Mouse (Mus musculus) granulocyte monocyte progenitor cell, adult 5-6 weeks (primary cell): ENCODE results near the gene Hadh. TPM values are rescaled to one million over a fixed set of nuclear protein-coding genes. Genes with fewer than 3 reads are reported as not detected.

Experiments
- ATAC-seq: replicated peaks from 2 replicates; pipeline ENCODE4 v1.8.0; 2016; ENCODE audit warnings: mild to moderate bottlenecking, moderate TSS enrichment, inconsistent platforms; ENCODE audit not compliant: poor library complexity, severe bottlenecking
- total RNA-seq, 2 experiments: library from RNA; stranded (forward) in 1 of 2; stranded (reverse) in 1 of 2; fragments of 200-712, 200-1000 nt in 1 of 2; fragments of >200 nt in 1 of 2; fragmentation: Nextera tagmentation in 1 of 2; gene quantifications; 2 replicates each; pipeline ENCODE4 v1.2.3; 2014 to 2017

Hadh gene
- total RNA-seq, 2 experiments from 2014 or later = 57.0 to 73.5 TPM

DNA sequence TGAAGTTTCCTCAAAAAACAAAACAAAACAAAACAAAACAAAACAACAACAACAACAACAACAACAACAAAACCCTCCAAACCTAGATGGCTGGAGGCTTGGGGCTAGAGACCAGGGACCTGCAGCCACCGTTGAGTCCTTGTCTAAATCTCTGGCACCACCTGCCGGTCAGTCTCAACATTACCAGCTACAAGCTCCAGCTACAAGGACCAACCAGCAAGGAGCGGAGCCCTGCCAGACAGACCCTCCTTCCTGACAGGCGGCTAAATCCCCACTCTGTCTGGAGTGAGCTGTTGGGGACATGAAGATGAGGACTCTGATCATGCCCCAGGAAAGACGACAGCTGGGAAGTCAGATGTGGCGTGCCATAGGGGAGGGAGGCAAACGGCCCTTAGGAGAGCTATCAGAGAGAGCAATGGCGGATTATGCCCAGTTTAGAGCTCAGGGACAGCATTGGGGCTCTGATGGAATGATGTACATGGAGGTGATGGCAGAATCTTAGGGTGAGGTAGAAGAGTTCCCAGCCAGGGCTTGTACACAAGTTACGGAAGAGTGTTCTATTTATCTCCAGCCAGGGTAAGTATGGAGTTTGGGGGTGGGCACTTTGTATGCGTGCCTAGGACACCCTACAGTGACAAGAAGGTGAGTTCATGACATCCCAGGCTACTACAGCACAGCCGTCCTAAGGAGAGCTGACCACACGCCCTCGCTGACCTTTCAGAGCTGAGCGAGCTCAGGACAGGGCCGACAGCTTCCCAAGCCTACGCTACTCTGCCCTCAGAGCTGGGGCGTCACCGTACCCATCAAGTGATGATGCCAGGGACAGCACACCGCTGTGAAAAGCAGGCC lies 33.9 kb downstream of the Hadh start:
- ATAC-seq = peak; percentile 95

DNA sequence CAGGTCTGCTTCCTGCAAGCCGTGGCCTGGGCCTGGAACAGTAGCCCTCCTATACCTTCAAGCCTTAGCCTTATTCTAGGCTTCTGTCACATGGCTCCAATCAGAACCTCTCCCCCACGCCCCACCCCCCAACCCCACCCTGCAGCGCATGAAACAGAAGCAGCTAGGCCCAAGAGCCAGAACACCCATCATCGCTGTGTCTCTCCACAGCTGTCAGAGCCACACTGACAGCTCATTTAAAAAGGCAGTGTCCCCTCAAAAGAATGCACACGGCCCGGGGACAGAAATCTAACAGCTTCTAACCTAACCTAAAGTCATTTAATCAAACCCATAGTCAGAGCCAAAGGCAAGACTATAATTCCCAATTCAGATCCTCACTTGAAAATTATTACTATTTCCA lies 34.8 kb downstream of the Hadh start:
- no peak for ATAC-seq

DNA sequence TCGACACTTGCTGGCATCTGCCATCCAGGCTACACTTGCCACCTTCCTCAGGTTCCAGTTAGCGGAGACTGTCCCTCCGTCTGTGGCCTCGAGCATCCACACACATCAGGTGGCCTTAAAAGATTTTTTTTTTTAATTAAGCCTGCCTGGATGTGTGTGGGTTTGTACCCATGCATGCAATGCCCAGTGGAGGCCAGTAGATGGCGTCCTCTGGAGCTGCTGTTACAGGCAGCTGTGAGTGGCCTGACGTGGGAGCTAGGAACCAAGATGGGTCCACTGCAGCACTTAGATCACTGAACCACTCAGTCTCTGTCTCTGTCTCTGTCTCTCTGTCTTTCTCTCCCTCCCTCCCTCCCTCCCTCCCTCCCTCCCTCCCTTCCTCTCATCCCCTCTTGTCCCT lies 43.8 kb downstream of the Hadh start:
- ATAC-seq = peak; percentile 67

DNA sequence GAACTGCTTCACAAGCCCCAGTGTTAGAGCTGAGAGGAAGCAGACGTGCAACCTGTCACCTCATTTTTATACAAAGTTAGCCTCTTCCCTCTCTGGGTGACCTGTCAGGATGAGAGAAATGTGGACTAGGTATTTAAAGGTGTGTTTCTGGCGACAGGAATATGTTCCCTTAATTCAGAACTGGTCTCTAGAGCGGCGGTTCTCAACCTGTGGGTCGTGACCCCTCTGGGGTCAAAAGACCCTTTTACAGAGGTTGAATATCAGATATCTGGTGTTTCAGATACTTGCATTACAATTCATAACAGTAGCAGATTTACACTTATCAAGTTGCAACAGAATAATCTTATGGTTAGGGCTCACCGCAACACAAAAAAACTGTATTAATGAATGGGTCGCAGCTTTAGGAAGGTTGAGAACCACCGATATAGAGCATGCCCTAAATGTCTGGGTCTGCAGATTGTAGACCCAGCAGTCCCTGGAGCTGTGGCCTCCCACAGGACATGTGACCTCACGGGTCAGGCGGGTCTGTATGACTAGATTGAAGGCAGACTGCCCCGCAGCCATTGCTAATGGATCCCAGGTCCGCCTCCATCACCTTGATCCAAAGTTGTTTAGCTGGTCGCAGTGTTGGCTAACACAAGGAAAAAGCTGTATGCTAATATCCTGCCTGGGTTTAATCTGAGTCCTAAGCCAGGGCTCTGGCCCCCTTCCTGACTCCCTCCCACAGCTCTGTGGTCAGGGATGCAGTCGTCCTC lies 53.1 kb downstream of the Hadh start:
- ATAC-seq = no peak

DNA sequence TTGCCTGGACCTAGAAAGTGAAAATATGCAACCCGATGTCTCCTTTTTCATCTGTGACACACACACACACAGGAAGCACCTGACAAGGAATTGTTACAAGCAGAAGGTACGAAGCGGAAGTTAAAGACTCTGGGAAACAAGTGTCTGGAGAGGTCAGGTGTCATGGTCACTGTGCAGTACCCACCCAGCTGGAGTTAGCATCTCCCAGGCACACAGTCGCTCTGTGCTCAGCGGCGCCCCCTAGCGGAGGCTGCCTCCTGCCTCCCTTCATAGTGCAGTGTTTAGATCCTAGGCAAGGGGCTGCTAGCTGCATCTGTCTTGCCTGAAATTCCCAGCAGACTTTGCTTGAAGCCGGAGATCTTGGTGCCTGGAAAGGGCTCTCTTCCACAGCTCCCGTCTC lies 57.1 kb downstream of the Hadh start:
- ATAC-seq = peak; percentile 77

DNA sequence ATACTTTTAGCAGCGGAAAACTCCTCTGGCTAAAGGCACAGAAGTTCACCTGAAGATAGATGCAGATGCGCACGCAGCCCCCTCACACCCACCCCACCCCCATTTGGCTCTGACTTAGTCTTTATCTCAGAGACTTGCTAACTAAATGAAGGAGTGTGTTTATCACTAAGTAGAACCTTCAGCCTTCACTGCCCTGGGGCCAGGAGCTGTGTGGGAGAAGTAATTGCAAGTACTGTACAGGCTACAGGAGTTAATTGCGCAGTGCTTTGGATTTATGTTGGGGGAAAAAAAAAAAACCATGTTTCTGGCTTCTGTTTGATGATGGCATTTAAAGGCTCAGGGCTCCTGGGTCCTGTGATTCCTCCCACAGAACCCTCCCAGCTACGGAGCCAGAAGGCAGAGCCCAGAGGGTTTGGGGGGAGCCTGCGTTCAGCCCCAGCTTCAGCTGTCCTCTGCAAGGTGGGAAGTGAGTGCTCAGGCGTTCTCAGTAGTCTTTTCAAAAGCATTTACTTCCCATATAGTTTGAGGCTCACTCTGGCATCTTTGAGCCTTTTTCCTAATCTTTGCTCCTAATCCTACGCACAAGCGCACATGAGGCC lies 57.7 kb downstream of the Hadh start:
- ATAC-seq = no peak

DNA sequence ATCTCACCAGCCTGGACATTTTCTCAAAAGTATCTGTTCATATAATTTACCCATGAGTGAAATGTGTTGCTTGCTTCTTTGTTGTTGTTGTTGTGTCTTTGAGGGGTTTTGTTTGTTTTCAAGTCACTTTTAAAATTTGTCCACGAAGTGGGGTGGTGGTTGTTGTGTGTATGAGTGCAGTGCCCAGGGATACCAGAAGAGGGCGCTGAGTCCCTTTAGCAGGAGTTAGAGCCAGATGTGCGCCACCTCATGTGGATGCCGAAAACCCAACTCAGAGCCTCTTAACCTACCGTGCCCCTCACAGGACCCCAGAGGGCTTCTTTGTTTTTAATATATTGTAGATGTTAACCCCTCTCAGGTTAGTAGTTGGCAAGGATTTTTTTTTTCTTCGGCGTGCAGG lies 59.7 kb downstream of the Hadh start:
- ATAC-seq = no peak

DNA sequence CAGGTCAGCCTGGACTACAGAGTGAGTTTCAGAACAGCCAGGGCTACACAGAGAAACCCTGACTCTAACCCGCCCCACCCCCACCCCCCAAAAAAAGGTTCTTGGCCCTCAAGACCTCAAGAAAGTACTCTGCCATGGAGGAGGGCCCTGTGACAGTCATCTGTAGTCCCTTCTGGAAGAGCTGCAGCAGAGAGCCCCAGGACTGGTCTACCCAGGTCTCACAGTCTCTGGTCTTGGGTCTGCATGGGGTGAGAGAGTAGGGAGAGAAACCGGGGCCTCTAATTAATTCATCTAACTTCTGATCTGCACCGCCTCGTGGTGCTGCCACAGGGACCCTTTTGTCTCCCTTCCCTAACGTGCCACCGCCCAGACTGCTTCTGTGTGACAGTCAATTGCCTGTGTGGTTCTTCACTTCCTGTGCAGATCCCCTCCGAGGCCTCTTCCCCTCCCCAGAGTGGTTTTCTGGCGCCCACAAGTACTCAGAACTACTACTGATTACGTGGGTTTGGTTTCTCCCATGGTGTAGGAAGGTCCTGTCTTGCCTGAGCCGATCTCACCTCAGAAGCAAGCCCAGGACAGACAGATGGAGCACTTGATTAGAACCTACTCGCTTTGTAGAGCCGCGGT lies 63.5 kb downstream of the Hadh start:
- peak; percentile 99 for ATAC-seq

DNA sequence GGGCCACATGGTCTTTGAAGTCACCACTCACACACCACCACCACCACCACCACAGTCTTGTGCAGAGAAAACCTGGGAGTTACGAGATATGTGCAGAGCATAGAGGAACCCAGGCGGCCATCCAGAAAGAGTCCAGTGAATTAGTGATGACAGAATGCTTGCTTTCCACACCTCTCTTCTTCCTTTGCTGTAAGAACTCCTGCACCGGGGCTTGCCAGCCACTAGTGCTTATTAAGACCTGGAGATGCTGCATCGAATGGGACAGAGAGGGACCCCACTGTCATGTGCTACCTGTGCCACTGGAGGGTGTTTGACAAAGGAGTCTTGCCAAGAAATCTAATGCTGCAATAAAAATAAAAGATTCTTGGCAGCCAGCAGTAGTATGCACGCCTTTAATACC lies 64.1 kb downstream of the Hadh start:
- no peak for ATAC-seq

DNA sequence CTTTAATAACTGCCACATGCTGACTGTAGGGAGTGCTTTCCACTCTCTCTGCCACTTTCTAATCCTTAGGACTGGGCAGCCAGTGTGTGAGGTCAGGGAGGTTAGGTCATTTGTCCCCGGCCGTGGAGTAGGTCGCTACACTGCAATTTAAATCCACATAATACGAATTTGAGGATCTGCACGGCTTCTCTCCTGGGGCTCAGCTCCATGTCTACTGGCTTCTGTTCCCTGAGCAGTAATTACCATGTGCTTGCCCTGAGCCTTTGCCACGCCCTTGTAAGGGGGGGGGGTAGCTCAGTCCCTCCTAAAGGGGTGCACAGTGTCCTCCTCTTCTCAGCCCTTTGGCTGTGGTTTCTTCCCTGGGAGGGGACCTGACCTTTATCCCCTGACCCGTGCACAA lies 69.6 kb downstream of the Hadh start:
- ATAC-seq = no peak

DNA sequence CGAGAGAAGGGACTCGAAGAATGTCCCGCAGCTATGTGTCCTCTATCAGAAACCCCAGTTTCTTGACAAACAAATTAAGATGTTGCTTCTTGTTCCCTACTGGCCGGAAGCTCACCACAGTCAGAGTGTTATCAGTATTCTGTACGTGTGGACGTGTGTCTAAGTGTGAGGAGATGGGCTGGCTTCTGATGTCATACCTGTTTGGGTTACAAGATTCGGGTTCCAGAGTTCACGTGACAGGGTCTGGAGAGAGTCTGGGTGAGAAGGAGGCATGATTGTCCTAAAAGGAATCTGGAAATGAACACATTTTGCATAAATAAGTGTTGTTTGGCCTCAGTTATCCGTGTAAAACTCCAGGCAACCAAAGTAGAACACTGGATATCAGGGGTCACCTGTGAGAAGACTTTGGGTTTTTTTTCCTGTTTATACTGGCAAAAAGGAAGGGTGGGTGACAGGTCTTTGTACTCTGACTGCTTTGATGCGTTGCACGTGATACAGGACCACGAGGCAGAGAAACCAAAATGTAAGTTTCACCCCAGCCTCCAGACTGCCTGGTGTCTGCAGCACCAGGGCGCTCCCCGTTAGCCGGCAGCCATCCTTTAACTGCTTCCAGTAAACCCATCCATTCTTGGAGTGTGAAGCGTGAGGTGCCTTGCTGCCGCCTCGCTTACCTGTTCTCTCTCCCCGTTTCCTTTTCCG lies 72.2 kb downstream of the Hadh start:
- no peak for ATAC-seq

DNA sequence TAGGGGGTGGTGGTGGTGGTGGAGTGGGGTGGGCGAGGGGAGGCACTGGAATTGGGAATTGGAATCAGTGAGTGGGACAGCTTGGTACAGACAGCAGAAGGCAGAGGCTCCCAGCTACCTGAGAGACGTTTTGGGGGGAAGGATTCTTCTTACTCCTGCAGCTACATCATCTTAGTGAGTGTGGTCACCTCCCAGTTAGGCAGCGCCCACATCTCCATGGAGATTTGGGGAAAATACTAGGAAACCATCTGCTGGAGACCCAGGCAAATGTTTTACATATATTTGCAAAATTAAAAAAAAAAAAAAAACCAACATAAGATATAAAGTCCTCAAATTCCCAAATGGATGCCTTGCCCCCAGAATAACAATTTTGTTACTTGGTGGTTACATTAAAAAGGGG lies 72.9 kb downstream of the Hadh start:
- no peak for ATAC-seq

DNA sequence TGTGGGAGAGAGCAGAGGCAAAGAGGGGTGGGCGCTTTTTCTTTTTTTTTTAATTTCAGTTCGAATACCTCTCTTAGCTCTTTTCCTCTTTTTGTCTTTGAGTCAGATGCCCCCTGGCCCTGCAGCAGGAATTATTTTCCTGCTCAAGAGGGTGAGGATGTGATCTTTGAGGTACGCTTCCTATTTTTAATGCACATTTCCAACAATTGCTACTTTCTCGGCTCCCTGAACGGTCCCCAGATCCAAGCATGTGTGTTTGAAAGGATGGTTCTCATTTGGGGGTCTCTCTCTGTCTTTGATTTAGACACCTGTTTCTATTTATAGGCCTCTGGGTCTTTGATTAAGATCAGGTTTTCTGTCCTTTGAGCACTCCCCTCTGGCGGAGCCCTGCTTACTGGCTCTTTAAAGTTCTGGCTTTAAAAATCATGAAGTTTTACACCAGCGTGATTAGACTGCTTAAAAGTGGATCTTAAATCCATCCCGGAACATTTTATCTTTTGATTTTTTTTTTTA lies 75.3 kb downstream of the Hadh start:
- ATAC-seq = no peak

DNA sequence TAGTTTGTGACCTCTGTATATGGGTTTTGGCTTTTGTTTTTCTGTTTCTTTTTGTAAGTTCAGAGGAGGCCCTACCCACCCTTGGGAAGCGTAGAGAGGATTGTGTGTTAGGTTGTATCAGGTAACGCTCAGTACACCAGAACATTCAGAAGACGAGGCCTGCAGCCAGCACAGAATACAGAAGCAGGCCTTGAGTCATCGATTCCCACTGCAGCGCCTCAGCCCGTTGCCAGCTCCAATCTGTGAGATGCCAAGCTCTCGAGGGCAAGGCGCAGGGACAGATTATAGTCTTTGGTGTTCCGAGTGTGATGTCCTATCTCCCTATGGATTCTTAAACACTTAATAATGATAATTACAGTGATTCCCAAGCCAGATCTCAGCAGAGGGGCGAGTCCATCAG lies 75.9 kb downstream of the Hadh start:
- no peak for ATAC-seq

DNA sequence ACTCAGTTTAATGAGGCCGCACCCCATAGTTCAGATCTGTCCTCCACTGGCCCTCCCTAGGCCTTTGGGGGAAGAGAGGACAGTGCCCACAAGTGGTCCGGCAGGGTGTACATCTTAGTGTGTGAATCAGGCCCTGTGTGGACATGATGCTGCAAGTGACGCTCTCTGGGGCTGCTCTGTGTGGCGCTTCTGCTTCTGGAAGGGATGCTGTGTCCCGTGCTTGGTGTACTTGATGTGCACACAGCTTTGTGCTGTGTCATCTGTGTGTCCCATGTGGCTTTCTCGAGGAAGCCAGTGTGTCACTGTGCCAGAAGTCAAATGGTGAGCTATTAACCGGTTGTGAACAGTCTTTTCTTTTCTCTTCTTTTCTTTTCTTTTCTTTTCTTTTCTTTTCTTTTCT lies 80.4 kb downstream of the Hadh start:
- no peak for ATAC-seq

DNA sequence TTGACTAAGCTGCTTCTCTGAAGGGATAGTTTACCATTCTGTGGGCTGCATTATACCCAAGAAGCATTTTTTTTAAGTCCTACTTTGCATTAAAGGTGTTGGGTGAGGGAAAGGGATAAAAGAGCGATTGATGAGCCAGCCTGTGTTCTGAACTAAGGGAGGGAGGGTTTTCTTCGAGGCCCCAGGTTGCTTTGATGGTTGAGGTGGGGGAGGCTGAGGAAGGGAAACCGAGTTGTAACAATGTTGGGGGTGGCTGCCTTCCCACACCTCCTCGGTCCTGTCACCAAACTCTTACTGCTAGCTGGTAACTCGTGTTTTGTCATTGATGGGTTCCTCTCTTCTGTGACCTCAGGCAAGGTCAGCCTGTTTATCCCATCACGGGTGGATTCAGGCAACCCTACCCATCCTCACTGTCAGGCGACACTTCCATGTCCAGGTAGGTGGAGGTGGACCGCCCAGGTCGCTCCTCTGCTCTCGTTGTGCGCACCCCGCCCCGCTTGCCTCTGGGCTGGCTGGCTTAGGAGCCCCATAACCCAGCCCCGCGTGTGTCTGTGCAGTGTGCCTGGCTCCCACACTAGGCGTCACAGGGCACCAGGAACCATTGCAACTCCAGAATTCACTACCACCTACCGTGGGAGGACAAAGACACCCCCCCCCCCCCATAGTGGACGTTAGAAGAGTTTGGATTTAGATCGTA lies 81.1 kb downstream of the Hadh start:
- ATAC-seq = no peak

DNA sequence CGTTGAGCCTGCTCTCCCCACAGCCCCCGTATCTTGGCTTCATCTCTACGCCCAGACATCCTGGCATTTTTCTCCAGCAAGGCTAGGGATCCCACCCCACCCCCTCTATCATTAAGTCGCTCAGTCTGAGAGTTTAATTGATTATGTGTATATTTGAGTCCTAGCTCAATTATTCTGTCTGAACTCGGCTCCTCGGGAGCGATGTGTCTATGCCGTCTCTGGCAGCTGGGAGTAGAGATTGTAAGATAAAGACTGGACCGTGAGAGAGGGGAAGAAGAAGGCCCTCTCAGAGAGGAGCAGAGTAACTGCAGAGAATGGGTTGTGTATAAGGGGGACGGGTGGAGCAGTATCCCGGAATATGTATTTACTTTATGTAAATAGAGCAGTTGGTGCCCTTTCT lies 81.7 kb downstream of the Hadh start:
- no peak for ATAC-seq

DNA sequence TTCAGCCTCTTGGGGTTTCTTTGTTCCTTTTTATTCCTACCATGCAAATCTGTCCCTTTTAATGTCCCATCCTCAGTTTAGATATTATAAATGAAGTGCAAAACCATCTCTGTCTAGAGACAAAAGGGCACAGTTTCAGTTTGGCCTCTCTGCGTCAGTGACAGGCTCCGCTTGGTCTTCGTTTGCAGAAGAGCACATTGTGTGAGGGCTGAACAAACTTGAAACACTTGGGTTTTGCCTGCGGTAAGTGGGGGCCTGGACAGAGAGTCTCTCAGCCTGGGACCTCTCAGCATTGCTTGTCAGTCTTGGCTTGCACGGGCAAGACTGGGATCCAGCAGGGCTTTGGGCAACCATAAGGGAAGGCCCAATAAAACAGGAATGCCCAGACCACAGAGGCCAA lies 85.7 kb downstream of the Hadh start:
- ATAC-seq = no peak
